Mouse (Mus musculus) frontal cortex, postnatal 10 days (tissue): ENCODE data around the gene Gm20661.
"Not testable (repeated sequence)": the region's sequence is repeated elsewhere in the genome, so short reads cannot be mapped to it uniquely, and the experiment has no call there.

Source experiments
- DNase-seq, 2 experiments: peaks; one replicate each; pipeline ENCODE4 v3.0.0; 2022; ENCODE audit warnings: low spot score in 2 of 2, mixed read lengths in 1 of 2

Gene Gm20661

GRCm38 (mm10) chr9:108001922-108002770 is 19.3 kb downstream of the Gm20661 start, which contains the start of gene Ip6k1:
Gene Ip6k1 (plus strand): TSS chr9:108002501.
- peak; percentile 100 for DNase-seq

- DNase-seq = no peak
Observed at GRCm38 (mm10) chr9:108002778-108003530, 20.1 kb downstream of the Gm20661 start.

- DNase-seq = no peak
Observed at GRCm38 (mm10) chr9:108003531-108003890, 20.7 kb downstream of the Gm20661 start.

- DNase-seq = no peak
Observed at GRCm38 (mm10) chr9:108008041-108008440, 25.2 kb downstream of the Gm20661 start.

- no peak for DNase-seq
Observed at GRCm38 (mm10) chr9:108010385-108010784, 27.5 kb downstream of the Gm20661 start.

- not testable (repeated sequence) for DNase-seq
Observed at GRCm38 (mm10) chr9:108013577-108013976, 30.7 kb downstream of the Gm20661 start.

GRCm38 (mm10) chr9:108017127-108017526 is 34.3 kb downstream of the Gm20661 start:
- DNase-seq = no peak

- no peak for DNase-seq
Observed at GRCm38 (mm10) chr9:108020741-108021140, 37.9 kb downstream of the Gm20661 start.

GRCm38 (mm10) chr9:108023216-108023615 is 40.4 kb downstream of the Gm20661 start:
- DNase-seq = no peak

GRCm38 (mm10) chr9:108026584-108026983 is 43.7 kb downstream of the Gm20661 start:
- no peak for DNase-seq

GRCm38 (mm10) chr9:108027867-108028266 is 45.0 kb downstream of the Gm20661 start:
- no peak for DNase-seq

GRCm38 (mm10) chr9:108032126-108032525 is 49.3 kb downstream of the Gm20661 start:
- no peak for DNase-seq

GRCm38 (mm10) chr9:108035331-108036156 is 52.7 kb downstream of the Gm20661 start:
- no peak for DNase-seq
